Mouse (Mus musculus): ENCODE data around the gene Espn.

DNA sequence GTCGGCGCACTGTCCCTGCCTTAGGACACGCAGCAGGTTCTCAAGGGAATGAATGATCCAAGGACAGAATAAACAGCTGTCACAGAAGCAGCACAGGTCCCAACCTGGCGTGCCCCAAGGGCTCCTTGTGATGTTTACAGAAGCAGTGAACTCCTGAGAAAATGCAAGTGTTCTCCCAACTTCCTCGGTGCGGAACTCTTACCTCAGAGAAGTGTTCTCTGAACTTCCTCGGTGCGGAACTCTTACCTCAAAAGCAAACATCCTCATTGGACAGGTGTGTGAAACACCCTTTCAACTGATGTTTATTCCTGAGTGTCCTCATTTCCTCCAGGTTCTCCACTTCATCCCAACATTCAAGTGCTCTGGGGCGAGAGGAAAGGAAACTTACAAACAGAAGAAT lies 21.8 kb upstream of the Espn start:
- TF ChIP-seq CTCF (IDR thresholded peaks at IDR 0.05; ENCODE audit: control insufficient read depth, insufficient read depth, insufficient replicate concordance, low read depth, low read length) (no peak), POLR2A (IDR thresholded peaks at IDR 0.05; ENCODE audit: control insufficient read depth, low read depth, low read length) (no peak)
